Mouse (Mus musculus): ENCODE results near the gene Mpzl1.
"Not testable (repeated sequence)": the region's sequence is repeated elsewhere in the genome, so short reads cannot be mapped to it uniquely, and the experiment has no call there.

Gene Mpzl1

DNA sequence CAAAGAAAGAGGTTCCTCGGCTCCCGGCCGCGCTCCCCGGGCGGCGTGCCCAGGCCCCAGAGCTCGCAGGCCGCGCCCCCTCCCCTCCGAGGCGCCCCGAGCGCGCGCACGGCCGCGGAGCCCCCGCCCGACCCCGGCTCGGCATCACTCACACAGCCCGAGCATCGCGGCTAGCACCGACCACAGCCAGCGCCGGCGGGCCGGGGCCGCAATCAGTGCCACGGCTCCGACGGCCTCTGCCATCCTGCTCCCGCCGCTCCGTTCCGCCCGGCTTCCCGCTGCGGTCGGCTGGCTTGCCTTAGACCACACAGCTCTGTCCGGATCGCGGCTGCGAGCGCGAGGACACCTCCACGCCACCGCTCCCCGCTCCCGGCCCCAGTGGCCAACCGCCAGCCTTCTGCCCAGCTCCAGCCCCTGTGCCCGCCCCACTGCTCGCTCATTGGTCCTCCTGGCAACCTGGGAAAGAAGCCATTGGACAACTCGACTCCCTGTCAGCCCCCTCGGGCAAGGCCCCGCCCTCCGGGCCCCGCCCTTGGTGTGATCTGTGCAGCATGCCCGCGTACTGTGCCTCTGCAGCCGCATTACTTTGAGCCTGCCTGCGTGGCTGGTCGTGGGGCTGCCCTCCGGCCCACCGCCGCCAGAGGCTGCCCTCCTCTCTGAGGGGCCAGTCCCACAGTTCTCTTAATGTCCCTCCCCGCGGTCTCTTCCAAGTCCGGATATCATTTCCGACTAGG, at the start of gene Mpzl1:
TSS of gene Mpzl1 (minus strand) at position 388 of the 734 bp plus-strand sequence.
- in situ Hi-C loops (cut with MboI): loop anchor here (25.0 kb wide), 1 partner anchor 528 kb away; no protein-coding TSS in a partner anchor

DNA sequence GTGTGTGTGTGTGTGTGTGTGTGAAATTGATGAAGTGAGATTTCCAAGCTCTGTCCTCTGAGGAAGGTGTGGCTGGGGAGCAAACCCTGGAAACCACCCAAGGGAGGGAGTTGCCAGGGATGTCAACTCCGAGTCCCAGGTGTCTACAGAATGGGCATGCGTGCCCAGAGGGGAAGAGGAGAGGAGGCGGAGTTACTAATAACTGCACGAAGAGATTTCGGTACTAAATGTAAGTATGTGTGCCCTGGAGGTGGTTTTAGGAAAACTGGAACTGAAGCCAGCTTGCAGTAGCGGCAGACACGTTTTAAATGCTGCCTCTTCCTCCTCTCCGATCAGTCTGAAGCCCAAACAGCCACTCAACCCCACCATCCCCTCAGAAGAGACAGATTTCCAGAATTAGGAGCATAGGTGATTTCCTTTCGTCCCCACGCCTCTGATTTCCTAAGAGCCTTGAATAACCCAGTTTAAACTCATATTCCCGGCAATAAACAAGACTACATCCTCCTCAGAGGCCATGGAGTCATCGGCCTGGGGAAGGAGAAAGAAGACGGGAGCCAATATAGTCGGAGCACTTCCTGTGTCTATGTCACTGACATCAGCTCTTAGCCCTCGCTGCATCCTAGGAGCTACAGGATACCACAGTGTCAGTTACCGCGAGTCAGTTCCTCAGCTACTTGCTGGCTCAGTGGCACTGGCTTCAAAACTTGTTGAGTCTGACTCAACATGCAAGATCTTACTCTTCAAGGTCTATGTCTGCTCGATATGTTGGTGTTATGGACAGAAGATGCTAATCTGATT, 47.9 kb upstream of the Mpzl1 start:
- in situ Hi-C loops (cut with MboI): no loop called here

DNA sequence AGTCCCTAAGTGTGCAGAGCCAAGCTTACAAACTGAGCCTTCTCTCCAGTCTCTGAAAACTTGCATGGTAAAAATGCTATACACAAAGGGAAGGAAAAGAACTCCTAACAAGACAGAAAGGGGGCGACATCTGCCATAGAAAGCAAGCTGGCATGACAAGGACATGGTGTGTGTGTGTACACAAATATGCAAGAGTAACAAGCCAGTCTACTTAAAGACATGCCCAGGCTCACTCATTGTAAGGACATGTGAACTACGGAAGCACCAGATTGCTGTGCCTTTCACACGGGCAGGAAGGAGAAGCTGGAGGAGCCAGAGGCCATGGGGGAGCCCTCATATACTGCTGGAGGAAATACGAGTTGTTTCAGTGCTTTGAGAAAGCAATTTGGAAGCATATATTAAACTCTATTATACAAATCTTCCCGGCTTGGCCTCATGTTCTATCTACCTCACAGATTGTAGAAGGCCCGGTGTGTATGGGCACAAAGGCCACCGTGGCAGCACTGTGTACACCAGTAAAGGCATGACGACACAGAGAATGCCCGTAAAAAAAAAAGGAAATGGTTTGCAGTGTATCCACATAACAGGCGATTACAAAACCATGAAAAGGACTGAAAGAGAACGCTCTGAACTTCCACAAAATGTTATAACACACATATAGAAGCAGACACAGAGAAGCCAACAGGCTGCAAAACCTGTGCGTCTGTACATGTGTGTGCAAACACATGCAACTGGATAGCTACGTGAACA, 46.9 kb upstream of the Mpzl1 start:
- in situ Hi-C loops (cut with MboI): no loop called here

DNA sequence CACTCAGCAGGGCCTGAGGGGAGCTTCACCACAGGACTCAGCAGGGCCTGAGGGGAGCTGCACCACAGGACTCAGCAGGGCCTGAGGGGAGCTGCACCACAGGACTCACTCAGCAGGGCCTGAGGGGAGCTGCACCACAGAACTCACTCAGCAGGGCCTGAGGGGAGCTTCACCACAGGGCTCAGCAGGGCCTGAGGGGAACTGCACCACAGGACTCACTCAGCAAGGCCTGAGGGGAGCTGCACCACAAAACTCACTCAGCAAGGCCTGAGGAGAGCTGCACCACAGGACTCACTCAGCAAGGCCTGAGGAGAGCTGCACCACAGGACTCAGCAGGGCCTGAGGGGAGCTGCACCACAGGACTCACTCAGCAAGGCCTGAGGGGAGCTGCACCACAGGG, 45.7 kb upstream of the Mpzl1 start:
- in situ Hi-C loops (cut with MboI): not testable (repeated sequence)

DNA sequence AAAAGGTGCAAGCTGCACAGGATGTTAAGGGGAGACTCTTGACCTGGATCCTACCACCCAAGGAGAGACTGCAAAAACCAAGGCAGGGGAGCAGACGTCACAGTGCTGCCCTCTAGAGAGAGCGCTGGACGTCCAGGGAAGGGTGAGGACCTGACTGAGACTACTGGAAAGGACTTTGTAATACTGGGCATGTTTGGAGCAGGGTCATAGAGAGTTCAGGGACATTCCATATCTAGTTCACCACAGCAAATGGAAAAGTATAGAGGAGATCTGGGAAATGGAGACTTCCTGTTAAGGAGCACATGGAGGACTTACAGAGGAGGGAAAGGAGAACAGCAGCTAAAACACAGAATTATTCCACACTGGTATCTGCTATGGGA, 45.3 kb upstream of the Mpzl1 start:
- in situ Hi-C loops (cut with MboI): no loop called here

DNA sequence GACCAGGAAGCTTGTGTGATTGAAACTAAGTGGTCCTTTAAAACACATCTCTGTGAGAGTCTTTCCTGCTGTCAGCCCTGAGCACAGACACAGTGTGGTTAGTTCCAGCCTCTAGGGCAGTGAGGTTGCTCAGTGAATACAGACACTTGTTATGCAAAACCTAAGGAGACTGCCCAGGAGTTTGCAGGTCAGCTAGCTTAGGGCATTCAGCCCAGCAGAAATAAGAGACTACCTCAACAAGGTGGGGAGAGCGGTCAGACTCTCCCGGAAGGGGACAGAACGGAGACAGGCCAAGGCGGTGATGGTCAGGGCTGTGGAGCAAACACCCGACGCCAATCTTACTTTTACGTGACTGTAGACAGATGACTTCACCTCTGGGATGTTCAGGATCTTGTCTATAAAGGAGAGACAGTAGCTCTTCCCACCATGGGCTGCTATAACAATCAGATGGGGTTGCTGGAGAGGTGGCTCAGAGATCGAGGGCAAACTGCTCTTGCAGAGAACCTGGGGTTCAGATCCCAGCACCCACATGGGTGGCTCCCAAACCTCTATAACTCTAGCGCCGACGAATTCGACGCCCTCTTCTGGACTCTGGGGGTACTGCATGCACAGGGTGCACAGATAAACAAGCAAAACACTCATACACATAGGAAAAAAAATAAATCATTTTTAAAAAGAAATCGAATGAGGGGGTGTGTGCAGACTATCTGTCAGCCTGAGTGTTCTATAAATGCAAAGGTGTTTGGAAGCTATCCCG, 44.7 kb upstream of the Mpzl1 start:
- in situ Hi-C loops (cut with MboI): no loop called here

DNA sequence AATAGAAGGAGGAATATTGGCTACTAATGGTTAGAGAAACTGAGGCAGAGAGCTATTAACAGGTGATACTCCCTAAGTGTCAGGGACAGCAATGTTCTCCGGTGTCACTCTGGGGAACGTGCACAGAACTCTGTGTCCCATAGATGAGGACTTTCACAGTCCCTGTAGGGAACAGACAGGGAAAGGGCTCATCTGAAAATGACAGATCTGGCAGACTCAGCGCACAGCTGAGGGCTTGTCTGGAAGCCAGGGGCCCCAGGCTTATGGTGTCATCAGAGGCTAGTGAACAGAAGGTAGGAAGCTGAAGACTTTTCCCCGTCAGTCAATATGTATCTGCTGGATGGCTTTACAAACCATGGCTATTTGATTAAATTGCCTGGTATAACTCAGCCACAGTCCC, 43.2 kb upstream of the Mpzl1 start:
- in situ Hi-C loops (cut with MboI): no loop called here

DNA sequence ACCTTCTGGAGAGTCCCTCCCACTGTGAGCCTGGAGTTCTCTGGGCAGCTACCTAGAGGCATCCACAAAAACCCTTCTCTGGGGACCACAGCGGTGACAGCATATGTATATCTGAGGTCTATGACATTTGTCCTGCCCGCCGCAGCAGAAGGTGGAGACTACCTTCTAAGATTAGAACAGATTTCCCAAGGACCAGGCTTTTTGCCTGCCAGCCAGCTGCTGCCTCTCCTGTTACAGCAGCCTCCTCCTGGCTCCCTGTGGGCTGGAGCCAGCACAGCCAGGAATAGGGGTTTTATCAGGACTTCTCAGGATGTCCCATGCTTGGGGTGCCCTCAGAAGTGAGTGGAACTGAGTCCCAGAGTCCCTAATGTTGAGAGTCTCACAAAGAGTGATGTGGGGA, 42.7 kb upstream of the Mpzl1 start:
- in situ Hi-C loops (cut with MboI): no loop called here

DNA sequence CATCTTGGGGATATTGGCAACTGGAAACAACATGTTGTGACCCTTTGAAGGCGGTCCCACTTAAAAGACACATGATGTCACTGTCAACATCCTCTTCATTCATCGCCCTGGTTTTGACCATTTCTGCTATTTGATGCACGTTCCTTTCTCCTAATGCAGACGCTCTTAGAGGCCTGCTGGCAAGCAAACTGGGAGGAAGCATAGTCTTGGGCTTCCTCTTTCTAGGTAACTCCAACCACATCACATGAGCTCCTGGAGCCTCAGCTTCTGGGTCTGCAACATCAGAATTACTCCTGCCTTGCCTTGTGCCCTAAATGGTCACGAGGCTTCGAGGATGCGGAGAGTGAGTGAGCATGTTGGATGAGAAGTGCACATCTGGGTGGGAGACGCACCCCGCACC, 40.8 kb upstream of the Mpzl1 start:
- in situ Hi-C loops (cut with MboI): no loop called here

DNA sequence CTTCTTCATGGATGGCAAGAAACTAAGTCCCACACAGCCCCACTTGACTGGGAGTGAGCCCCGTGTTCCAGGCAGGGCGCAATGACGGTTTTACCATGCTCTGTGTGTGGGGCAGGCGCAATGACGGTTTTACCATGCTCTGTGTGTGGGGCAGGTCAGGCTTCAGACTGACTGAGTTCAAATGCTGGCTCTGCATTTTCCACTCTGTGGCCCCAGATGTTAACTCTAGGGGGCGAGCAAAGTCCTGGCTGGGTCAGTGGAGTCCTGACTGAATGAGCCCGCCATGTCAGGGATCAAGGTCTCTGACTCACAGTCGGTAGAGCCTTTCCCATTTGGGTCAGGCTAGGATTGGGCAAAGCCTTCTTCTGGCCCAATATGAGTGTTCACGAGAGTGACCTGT, 38.0 kb upstream of the Mpzl1 start:
- in situ Hi-C loops (cut with MboI): no loop called here

DNA sequence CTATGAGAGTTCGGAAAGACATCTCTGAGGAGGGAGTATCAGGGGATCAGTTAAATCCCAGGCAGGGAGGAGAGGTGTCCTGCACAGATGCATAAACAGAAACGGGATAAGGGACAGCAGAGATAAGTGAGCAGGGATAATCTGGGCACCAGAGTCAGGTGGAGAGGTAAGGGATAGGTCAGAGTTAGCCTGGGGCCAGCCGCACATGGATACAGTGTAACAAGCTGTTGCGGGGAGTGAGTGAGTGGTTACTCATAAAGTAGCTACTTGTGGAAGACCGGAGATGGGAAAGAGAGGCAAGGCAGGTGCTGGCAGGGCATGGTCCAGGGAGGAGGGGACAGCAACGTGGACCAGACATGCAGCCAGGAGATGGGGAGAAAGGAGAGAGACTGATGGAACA, 35.7 kb upstream of the Mpzl1 start:
- in situ Hi-C loops (cut with MboI): no loop called here

DNA sequence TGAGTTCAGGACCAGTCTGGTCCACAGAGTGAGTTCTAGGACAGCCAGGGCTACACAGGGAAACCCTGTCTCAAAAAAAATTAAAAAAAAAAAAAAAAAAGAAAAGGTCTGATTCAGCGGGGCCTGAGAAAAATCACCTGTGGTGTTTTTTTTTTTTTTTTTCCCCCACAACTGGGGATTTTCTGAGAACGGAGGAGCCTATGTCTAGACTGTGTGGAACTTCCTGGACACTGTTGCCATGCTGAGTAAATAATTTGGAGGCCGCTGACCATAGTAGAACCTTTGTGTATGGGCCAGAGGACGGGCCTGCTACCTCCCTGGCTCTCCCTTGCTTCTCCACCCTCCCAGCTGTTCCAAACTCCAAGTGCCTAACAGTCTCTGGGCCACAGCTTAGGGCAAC, 34.6 kb upstream of the Mpzl1 start:
- in situ Hi-C loops (cut with MboI): loop anchor here (5.0 kb wide), 1 partner anchor 68 kb away; no protein-coding TSS in a partner anchor

DNA sequence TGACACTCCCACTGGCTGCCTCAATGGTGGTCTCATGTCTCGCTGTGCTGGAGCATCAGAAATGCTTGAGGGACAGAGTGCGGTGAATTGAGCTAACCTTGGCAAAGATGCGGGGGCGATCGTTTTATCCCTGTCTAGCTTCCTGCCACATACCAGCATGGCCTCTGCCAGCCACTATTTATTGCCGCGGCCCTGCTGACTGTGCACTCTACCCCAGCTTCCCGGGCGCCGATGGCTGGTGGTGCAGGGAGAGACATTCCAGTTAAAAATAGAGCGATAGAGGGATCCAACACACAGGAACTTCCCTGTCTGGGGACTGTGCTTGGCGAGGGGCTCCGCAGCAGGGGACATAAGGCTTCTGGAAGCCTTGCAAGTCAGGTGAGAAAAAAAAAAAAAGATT, 33.0 kb upstream of the Mpzl1 start:
- in situ Hi-C loops (cut with MboI): loop anchor here (5.0 kb wide), 1 partner anchor 70 kb away; no protein-coding TSS in a partner anchor

DNA sequence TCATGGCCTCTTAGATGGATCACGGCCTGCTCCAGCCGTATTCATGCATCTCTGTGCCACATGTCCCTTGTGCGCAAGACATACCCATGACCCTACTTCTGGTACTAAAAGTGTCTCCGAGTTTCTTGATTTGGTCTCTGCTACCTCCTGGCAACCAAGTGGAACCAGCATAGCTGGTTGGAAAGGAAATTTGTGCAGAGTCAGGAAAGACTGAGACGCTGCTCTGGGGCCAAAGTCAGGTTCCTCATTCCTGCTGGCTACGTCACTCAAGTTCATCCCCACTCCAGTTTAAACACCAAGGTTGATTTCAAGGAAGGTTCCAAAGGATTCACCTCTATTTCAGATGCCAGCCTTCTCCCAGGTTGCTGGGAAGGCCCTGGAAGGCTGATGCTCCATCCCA, 32.6 kb upstream of the Mpzl1 start:
- in situ Hi-C loops (cut with MboI): loop anchor here (5.0 kb wide), 1 partner anchor 70 kb away; no protein-coding TSS in a partner anchor

DNA sequence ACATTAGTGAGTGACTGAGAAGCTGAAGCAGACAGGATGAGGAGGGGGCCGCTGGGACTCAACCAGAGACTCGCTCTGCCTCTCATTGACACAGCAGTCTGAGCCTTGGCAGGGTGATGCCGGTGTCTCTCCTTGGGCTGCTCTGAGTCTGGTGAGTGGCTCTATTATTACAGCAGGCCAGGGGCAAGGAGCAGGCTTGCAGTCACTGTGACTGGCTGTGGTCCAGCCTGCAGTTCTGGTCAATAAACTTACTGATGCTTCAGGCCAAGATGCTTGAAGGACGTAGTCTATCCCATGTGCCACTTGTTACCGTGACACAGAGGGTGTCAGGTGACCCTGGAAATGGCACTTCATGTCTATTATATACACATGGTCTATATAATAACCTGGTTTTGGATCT, 31.4 kb upstream of the Mpzl1 start:
- in situ Hi-C loops (cut with MboI): loop anchor here (5.0 kb wide), 1 partner anchor 72 kb away; no protein-coding TSS in a partner anchor

DNA sequence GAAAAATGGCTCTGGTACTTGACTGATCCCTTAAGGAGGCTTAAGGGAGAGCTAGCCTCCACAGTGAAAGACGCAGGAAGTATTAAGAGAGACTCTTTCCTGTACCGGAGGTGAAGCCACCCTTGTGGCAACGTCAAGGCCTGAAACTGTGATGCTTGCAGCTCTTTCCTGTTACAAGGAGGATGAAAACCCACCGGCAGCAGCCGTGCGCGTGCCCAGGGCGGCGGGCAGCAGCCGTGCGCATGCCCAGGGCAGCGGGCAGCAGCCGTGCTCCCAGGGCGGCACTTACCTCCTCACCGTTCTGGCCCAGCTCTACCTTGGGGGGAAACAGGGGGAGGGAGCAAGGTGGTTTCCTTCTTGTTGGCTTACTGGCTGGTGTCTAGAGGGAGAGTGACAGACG, 28.9 kb upstream of the Mpzl1 start:
- in situ Hi-C loops (cut with MboI): no loop called here

DNA sequence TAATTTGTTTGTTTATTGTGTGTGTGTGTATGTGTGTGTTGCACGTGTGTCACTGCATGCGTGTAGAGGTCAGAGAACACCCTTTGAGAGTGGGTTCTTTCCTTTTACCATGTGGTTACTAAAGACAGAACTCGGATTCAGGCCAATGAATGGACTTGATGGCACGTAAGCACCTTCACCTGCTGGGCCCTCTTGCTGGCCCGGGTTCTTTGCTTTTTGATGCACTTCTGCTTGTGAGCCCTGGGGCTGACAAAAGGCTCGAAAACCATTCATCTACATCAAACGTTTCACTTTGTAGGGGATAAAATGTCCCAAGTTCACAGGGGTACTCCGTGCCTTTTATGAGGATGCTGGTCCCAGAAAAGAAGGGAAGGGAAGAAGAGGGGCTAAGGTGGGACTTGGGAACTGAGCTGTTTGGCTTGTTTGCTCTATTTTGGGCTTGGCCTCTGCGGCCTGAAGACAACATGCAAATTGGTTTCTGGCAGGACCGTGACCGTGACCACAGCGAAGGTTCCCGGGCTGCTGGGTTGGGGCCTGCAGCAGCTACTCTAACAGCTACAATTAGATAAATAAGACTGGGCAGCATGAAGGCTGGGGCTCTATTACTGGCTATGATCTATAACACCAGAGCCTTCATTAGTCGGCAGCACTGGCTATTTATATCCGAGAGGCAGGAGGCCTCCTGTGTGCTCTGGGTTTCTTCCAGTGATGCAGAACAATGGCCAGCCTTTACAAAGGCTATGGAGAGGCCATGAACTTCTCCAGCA, 28.3 kb upstream of the Mpzl1 start:
- in situ Hi-C loops (cut with MboI): no loop called here

DNA sequence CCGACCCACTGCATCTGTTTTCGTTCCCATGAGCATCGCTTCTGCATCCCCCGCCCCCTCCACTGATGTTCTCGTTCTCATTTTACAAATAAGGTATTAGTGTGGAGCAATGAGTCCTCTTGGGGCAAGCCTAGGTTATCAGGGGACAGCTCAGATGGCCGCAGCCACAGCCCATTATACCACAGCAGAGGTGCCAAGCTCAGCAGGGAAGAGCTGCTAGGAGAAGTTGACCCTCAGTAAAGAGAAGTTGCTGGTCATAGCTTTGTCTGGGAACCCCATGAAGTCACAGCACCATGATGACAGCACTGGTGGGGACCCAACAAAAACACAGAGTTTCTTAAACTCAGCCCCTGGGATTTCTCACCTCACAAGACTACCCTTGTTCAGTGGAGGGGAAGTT, 27.4 kb upstream of the Mpzl1 start:
- in situ Hi-C loops (cut with MboI): no loop called here

DNA sequence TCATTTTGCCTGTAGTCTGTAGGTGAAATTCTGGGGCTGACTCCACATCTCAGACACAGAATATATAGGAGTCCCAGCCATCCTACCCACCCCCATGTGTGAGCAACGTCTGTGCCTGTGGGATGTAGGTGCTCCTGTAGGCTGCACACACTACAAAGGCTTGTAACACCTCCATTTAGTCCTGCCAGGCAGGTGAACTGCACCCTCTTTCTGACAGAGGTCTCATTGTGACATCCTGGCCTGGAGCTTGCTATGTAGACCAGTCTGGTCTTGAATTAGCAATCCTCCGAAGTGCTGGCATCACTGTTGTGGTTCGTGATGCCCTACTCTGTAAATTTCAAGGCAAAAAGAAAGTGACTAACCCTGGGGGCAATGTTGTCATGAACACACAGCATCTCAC, 26.9 kb upstream of the Mpzl1 start:
- in situ Hi-C loops (cut with MboI): no loop called here

DNA sequence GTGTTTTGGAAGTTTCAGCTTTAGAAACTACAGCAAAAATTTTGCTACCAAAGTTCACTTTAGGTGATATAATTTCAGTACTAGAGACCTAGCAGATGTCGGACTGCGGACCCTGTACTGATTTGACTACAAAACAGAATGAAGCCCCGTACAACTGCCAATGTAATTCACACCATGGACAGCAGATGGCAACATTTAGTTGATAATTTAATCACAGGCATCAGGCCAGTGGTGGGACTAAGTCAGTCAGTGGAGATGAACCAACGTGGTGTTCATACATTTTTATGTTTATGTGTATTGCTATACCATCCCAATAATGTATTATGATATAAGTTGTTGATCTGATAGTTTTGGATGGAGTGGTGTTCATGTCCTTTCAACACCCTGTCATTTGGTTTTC, 26.4 kb upstream of the Mpzl1 start:
- in situ Hi-C loops (cut with MboI): no loop called here

DNA sequence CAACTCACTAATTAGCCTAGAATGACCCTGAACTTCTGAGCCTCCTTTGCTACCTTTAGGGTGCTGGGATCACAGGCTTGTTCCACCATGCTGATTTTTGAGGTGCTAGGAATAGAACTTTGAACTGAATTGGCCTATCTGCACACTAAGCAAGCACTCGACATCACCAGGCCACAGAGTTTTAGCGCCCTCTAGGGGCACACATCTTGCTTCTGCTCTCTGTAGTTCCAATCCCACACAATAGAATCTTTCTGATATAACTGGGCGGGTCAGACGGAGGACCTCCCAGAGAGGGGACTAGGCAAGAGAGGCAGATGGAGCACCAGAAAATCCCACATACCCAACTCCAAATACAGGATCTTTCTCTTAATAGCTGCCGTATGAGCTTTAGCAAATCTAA, 24.3 kb upstream of the Mpzl1 start:
- in situ Hi-C loops (cut with MboI): no loop called here
